Mouse (Mus musculus): ENCODE measurements around the gene Pias4.
"Not testable (repeated sequence)": the region's sequence is repeated elsewhere in the genome, so short reads cannot be mapped to it uniquely, and the experiment has no call there.

Pias4 gene

GRCm38 (mm10) chr10:81167200-81168086 is at the start of gene Pias4:
Gene Pias4 (minus strand): TSS chr10:81167923.
- peak; percentile 100 for DNase-seq

GRCm38 (mm10) chr10:81217267-81217666 is 49.5 kb upstream of the Pias4 start:
- not testable (repeated sequence) for DNase-seq

GRCm38 (mm10) chr10:81216810-81217209 is 49.1 kb upstream of the Pias4 start:
- no peak for DNase-seq

GRCm38 (mm10) chr10:81216260-81216659 is 48.5 kb upstream of the Pias4 start:
- DNase-seq, result no peak

GRCm38 (mm10) chr10:81210154-81210553 is 42.4 kb upstream of the Pias4 start:
- DNase-seq, result no peak

GRCm38 (mm10) chr10:81204137-81204536 is 36.4 kb upstream of the Pias4 start:
- DNase-seq, result no peak

- DNase-seq, result no peak
Observed at GRCm38 (mm10) chr10:81202978-81203720, 35.4 kb upstream of the Pias4 start.

GRCm38 (mm10) chr10:81201807-81202758 is 34.4 kb upstream of the Pias4 start, which contains the start of gene Nmrk2:
Gene Nmrk2 (minus strand): TSS chr10:81202051.
- no peak for DNase-seq

- no peak for DNase-seq
Observed at GRCm38 (mm10) chr10:81200605-81201287, 33.0 kb upstream of the Pias4 start.

GRCm38 (mm10) chr10:81200141-81200540 is 32.4 kb upstream of the Pias4 start:
- no peak for DNase-seq

GRCm38 (mm10) chr10:81198990-81199389 is 31.3 kb upstream of the Pias4 start:
- DNase-seq, result no peak

GRCm38 (mm10) chr10:81198230-81198629 is 30.5 kb upstream of the Pias4 start:
- peak; percentile 71 for DNase-seq

- no peak for DNase-seq
Observed at GRCm38 (mm10) chr10:81197305-81197704, 29.6 kb upstream of the Pias4 start.

- no peak for DNase-seq
Observed at GRCm38 (mm10) chr10:81196470-81197065, 28.8 kb upstream of the Pias4 start.

- DNase-seq, result no peak
Observed at GRCm38 (mm10) chr10:81195300-81195699, 27.6 kb upstream of the Pias4 start.

GRCm38 (mm10) chr10:81193991-81194774 is 26.5 kb upstream of the Pias4 start:
- no peak for DNase-seq

- DNase-seq, result no peak
Observed at GRCm38 (mm10) chr10:81192968-81193501, 25.3 kb upstream of the Pias4 start.

- peak; percentile 83 for DNase-seq
Observed at GRCm38 (mm10) chr10:81192270-81192967, 24.7 kb upstream of the Pias4 start.

- no peak for DNase-seq
Observed at GRCm38 (mm10) chr10:81191342-81191982, 23.7 kb upstream of the Pias4 start.

All from right cerebral cortex, postnatal 4 days (tissue).